Mouse (Mus musculus) heart, embryonic 16.5 days (tissue): ENCODE results near the gene Ina. TPM values are rescaled to one million over a fixed set of nuclear protein-coding genes. Genes with fewer than 3 reads are reported as not detected.

Source experiments
- ATAC-seq: fragments of 200-750 bp; cut with Nextera tagmentation; replicated peaks from 2 replicates; pipeline ENCODE4 v1.8.0; 2017; ENCODE audit warnings: moderate number of reproducible peaks; ENCODE audit not compliant: insufficient read depth, low FRiP score; ENCODE audit errors: extremely low read depth
- H3K27ac ChIP-seq: fragments of 300-500 bp; sonication (generic); 2 replicates; pipeline ENCODE4 v1.5.1; 2014; ENCODE audit warnings: mild to moderate bottlenecking, low read length, control low read depth, moderate library complexity
- H3K27me3 ChIP-seq: fragments of 300-500 bp; sonication (generic); 2 replicates; pipeline ENCODE4 v1.6.1; 2014; ENCODE audit warnings: low read length, mixed read lengths; ENCODE audit not compliant: control insufficient read depth, insufficient read depth
- H3K36me3 ChIP-seq: fragments of 300-500 bp; sonication (generic); 2 replicates; pipeline ENCODE4 v1.6.1; 2014; ENCODE audit not compliant: control insufficient read depth, insufficient read depth
- H3K4me1 ChIP-seq: fragments of 300-500 bp; sonication (generic); 2 replicates; pipeline ENCODE4 v1.6.1; 2014; ENCODE audit warnings: low read length, mixed read lengths; ENCODE audit not compliant: control insufficient read depth, insufficient read depth
- H3K4me2 ChIP-seq: fragments of 300-500 bp; sonication (generic); 2 replicates; pipeline ENCODE4 v1.6.1; 2014; ENCODE audit warnings: low read depth, mild to moderate bottlenecking, control low read depth, low read length
- H3K4me3 ChIP-seq: fragments of 300-500 bp; sonication (generic); 2 replicates; pipeline ENCODE4 v1.5.1; 2014; ENCODE audit warnings: mild to moderate bottlenecking, control low read depth, low read length
- H3K9ac ChIP-seq: fragments of 300-500 bp; sonication (generic); 2 replicates; pipeline ENCODE4 v1.6.1; 2014; ENCODE audit warnings: low read length, control low read depth
- H3K9me3 ChIP-seq: fragments of 300-500 bp; sonication (generic); replicated peaks from 2 replicates; pipeline ENCODE4 v1.6.1; 2016; ENCODE audit warnings: low read length; ENCODE audit not compliant: control insufficient read depth
- WGBS: fragments of 180-500 bp; shearing (Covaris S2); extraction: QIAGEN DNeasy Blood & Tissue Kit; methylation state at CpG from one replicate; pipeline ENCODE4 v1.1.7; 2014; 5-methylcytosine and 5-hydroxymethylcytosine counted together
- polyA plus RNA-seq: library from polyadenylated mRNA; unstranded; fragments of >200 nt; fragmentation: Nextera tagmentation; extraction: Ambion mirVana; gene quantifications from 2 replicates; pipeline ENCODE4 v1.2.1, GENCODE M21; 2015

Gene Ina
- polyA plus RNA-seq, 1 experiment from 2014 or later = 0.37 TPM

DNA sequence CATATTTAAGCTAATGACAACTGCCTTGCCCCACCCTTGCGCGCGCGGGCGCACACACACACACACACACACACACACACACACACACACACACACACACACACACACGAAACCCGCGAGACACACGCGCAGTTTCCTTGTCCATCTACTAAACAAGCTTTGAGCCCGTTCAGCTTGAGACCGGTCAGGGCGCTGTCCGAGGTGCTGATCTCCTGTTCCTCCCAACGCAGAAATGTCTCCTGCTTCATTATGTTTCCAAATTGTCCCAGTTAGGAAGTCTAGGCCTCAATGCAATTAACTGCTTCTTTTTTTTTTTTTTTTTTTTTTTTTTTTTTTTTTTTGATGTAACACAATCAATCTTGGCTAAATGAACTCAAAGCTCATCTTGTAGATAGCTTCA is 2.0 kb downstream of the Ina start:
- 1% methylated on average over 15 of the region's 15 CpGs for WGBS

DNA sequence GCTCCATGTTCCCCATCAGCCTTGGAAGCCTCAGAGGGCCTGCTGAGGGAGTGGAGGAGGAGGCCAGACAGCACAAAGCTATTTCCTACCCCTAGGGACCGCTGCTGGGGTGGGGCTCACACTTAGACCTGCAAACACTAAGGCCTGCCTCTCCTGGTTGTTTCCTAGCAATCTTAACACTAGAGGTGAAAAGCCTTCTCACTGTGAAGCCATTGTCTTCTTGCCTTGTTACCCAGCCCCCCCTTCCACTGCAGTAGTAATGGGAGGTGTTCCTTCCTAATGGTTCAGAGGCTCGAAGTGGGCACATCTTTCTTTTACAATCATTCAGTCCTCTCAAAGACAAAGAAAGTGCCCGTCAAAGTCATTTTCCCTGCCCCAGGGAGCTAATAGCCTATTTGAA is 3.3 kb downstream of the Ina start:
- H3K4me3 ChIP-seq = no peak overlapping the region
- no peaks in the 10 kb centered on the region for H3K36me3 ChIP-seq
- WGBS = 10% methylated on average over 3 of the region's 3 CpGs
- H3K27ac ChIP-seq = no peak overlapping the region
- ATAC-seq = no peak
- H3K27me3 ChIP-seq = peaks cover 58% of the 10 kb centered on the region
- H3K9me3 ChIP-seq = no peaks in the 10 kb centered on the region
- no peak overlapping the region for H3K9ac ChIP-seq
- H3K4me2 ChIP-seq = no peak overlapping the region
- H3K4me1 ChIP-seq = peaks cover 16% of the 10 kb centered on the region

More for the DNA sequence above, 2.0 kb downstream of the Ina start:
- Histone ChIP-seq H3K27ac (no peak overlapping the region), H3K4me1 (peaks cover 16% of the 10 kb centered on the region), H3K4me3 (no peak overlapping the region), H3K9ac (no peak overlapping the region), H3K27me3 (peaks cover 69% of the 10 kb centered on the region), H3K4me2 (no peak overlapping the region), H3K9me3 (no peaks in the 10 kb centered on the region), H3K36me3 (no peaks in the 10 kb centered on the region)
- no peak for ATAC-seq

DNA sequence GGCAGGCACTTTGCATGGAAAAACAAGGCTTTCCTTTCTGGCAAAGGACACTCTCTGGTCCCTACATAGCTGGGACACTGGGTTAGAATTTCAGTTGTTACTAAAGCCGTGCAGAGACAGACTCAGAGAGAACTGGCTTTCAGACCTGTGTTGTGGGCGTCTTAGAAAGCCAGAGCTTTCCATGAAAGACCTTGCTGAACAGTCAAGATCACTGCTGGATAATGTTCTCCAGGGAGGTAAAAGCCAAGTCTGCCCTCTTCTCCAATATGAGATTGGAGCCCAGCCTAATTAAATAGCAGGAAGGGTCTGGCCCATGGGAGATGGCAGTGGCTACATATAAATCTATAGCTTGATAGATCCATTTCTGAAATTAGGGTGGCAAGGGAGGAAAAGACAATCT is 3.8 kb downstream of the Ina start:
- peaks cover 53% of the 10 kb centered on the region for H3K27me3 ChIP-seq
- H3K9ac ChIP-seq = no peak overlapping the region
- no peaks in the 10 kb centered on the region for H3K36me3 ChIP-seq
- H3K4me2 ChIP-seq = no peak overlapping the region
- 45% methylated on average over 2 of the region's 2 CpGs for WGBS
- H3K9me3 ChIP-seq = no peaks in the 10 kb centered on the region
- H3K4me1 ChIP-seq = peaks cover 16% of the 10 kb centered on the region
- no peak overlapping the region for H3K27ac ChIP-seq
- ATAC-seq = no peak
- no peak overlapping the region for H3K4me3 ChIP-seq

DNA sequence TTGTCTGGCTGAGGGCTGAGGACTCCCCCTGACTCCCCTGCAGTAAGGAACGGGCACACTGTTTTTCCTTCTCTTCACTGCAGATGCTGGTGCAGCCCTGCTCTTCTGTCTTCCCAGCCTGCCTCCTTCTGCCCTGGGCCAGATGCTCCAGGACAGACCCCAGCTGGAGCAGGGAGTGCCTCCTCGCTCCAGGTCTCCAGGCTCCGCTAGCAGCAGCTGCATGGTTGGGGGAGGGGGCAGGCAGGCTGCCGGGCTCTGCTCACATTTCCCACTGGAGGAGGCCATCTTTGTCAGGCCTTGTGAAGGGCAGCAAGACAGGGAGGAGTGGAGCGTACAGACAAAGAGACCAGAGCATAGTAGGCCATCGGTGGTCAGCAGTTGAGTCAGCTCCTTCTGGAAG is 4.8 kb downstream of the Ina start:
- peaks cover 13% of the 10 kb centered on the region for H3K4me1 ChIP-seq
- H3K27me3 ChIP-seq = peaks cover 46% of the 10 kb centered on the region
- H3K9me3 ChIP-seq = no peaks in the 10 kb centered on the region
- 21% methylated on average over 6 of the region's 6 CpGs for WGBS
- no peak overlapping the region for H3K4me3 ChIP-seq
- H3K27ac ChIP-seq = no peak overlapping the region
- ATAC-seq = no peak
- no peak overlapping the region for H3K4me2 ChIP-seq
- no peak overlapping the region for H3K9ac ChIP-seq
- no peaks in the 10 kb centered on the region for H3K36me3 ChIP-seq

DNA sequence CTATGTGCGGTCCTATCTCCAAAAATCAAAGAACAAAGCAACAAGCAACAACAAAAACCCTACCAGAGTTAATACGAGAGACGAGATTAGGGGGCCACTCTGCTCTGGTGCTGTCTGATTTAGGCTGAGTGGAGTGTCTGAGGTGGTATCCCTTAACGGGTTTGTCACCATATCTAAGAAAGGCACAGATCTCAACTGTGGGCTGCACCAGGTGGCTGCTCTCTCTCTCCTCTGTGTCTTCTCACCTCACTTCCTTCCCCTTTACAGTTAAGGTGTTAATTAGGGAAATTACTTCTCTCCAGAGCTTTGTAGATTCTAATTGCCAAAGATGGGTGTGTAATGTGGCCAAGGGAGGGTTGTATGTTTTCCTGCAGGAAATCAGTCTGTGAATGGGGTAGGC is 8.2 kb downstream of the Ina start:
- H3K27ac ChIP-seq = no peak overlapping the region
- no peak overlapping the region for H3K9ac ChIP-seq
- 79% methylated on average over 4 of the region's 4 CpGs for WGBS

DNA sequence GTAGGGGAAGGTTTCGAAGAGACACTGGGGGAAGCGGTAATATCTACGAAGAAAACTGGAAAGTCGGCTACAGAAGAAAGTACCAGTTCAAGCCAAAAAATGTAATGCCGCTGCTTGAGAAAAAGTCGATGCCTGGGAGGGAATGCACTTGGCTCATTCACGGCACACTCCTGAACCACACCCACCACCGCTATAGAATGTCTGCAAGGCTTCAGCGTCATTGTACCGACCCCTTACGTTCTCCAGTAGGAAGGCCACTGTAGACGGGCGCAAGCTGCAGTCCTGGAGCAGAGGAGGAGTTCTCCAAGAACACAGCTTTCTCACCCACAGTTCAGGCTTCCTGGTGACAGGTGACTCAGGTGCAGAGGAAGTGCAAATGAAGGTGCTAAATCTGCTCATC is 9.0 kb downstream of the Ina start:
- Histone ChIP-seq H3K9me3 (no peaks in the 10 kb centered on the region), H3K4me2 (no peak overlapping the region), H3K27ac (no peak overlapping the region), H3K4me3 (no peak overlapping the region), H3K36me3 (no peaks in the 10 kb centered on the region), H3K4me1 (no peaks in the 10 kb centered on the region), H3K27me3 (peaks cover 10% of the 10 kb centered on the region), H3K9ac (no peak overlapping the region)
- ATAC-seq = no peak
- WGBS = 82% methylated on average over 13 of the region's 13 CpGs

More for the DNA sequence above, 8.2 kb downstream of the Ina start:
- Histone ChIP-seq H3K36me3 (no peaks in the 10 kb centered on the region), H3K9me3 (no peaks in the 10 kb centered on the region), H3K4me1 (no peaks in the 10 kb centered on the region), H3K4me2 (no peak overlapping the region), H3K4me3 (no peak overlapping the region), H3K27me3 (peaks cover 18% of the 10 kb centered on the region)
- no peak for ATAC-seq

DNA sequence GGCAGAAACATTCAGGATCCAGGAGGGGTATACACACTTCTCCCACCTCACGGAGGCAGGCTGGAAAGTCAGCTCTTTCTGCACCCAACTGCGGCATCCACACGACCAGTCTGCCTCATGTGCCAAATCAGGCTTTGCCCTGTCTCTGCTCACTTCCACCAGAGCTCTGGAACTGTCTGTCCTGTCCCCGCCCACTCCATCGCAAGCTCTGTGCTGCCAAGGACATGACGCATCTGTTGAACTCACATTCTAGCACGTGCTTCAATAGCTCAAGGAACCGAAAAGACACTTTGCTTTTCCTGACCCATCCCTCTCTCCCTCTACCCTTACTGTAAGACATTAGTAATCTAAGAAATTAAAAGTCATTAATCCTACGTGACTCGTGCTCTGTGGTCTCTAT is 10.5 kb downstream of the Ina start:
- Histone ChIP-seq H3K4me2 (no peak overlapping the region), H3K27ac (no peak overlapping the region), H3K4me1 (no peaks in the 10 kb centered on the region), H3K4me3 (no peak overlapping the region), H3K27me3 (peaks cover 2% of the 10 kb centered on the region; the same call in 1 of the 2 replicates), H3K9me3 (no peaks in the 10 kb centered on the region), H3K9ac (no peak overlapping the region), H3K36me3 (no peaks in the 10 kb centered on the region)
- WGBS = 48% methylated on average over 10 of the region's 10 CpGs
- ATAC-seq = no peak

DNA sequence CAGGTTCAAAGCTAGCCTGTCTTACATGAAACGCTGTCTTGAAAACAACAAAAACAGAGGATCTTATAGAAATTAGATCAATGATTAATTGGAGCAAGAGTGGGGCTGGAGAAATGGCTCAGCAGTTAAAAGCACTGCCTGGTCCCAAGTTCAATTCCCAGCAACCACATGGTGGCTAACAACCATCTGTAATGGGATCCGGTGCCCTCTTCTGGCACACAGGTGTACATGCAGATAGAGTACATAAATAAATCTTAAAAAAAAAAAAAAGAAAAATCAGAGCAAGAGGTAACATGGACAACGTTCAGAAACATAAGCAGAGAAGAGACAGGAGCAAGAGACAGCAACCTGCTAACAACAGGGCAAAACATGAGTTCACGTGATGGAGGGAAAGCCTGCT is 12.0 kb downstream of the Ina start:
- no peak for ATAC-seq
- Histone ChIP-seq H3K27me3 (0 out of 2 replicates have a peak, but pooled peaks cover 2% of the 10 kb centered on the region), H3K36me3 (no peaks in the 10 kb centered on the region), H3K4me2 (no peak overlapping the region), H3K4me1 (no peaks in the 10 kb centered on the region), H3K27ac (no peak overlapping the region), H3K4me3 (no peak overlapping the region), H3K9ac (no peak overlapping the region), H3K9me3 (no peaks in the 10 kb centered on the region)
- WGBS = 82% methylated on average over 4 of the region's 4 CpGs

DNA sequence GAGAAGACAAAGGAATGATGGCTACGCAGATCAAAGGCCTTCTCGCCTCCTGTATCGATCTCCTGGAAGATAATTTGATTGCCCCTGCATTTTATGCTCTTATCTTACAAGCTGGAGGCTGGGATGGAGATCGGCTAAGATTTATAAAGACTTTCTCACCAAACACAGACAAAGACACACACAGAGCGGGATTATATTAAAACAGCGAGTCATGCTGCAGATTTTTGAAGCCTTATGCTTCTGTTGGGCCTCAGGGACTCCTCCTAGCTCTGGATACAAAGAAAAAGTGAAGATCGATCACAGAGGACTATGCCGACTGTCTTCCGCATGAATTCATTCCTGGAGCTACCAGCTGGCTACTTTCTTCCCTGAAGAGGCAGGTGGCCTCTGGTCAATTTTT is 15.3 kb downstream of the Ina start:
- Histone ChIP-seq H3K9ac (no peak overlapping the region), H3K27ac (no peak overlapping the region), H3K36me3 (peaks cover 7% of the 10 kb centered on the region), H3K4me2 (no peak overlapping the region), H3K27me3 (no peaks in the 10 kb centered on the region), H3K4me1 (no peaks in the 10 kb centered on the region), H3K9me3 (no peaks in the 10 kb centered on the region), H3K4me3 (no peak overlapping the region)
- no peak for ATAC-seq
- 86% methylated on average over 9 of the region's 9 CpGs for WGBS

DNA sequence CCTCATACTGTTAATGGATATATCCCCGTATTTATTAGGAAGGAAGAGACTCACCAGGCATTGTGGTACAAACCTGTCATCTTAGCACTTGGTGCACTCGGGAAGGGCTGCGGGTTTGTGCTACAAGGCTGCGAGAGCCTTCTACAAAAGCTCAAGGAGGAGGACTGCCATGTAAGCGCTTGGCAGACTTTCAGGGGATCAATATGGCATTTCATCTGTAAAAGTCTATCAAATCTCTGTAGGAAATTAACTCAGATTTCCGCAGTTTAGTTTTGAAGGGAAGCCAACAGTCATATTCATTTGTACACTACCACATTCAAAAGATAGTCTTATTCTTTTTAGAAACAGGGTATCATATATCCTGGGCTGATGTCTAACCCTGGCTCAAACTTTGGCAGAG is 17.3 kb downstream of the Ina start:
- WGBS = 86% methylated on average over 6 of the region's 6 CpGs
- ATAC-seq = no peak

More for the DNA sequence above, 17.3 kb downstream of the Ina start:
- Histone ChIP-seq H3K4me2 (no peak overlapping the region), H3K27me3 (no peaks in the 10 kb centered on the region), H3K9ac (no peak overlapping the region), H3K36me3 (peaks cover 7% of the 10 kb centered on the region), H3K4me3 (no peak overlapping the region), H3K27ac (no peak overlapping the region), H3K9me3 (no peaks in the 10 kb centered on the region), H3K4me1 (no peaks in the 10 kb centered on the region)
